Mouse (Mus musculus) kidney, embryonic 14.5 days (tissue): ENCODE measurements around the gene Nanos1. TPM values are rescaled to one million over a fixed set of nuclear protein-coding genes. Genes with fewer than 3 reads are reported as not detected.

ENCODE experiments used
- ATAC-seq: fragments of 200-750 bp; cut with Nextera tagmentation; 2 replicates; pipeline ENCODE4 v1.8.0; 2017; ENCODE audit warnings: moderate number of reproducible peaks, mild to moderate bottlenecking, moderate TSS enrichment, moderate library complexity; ENCODE audit not compliant: low FRiP score, low TSS enrichment
- H3K27ac ChIP-seq: fragments of 300-500 bp; sonication (generic); 2 replicates; pipeline ENCODE4 v1.5.1; 2014; ENCODE audit warnings: low read depth, mild to moderate bottlenecking, low read length, moderate library complexity, mixed read lengths
- H3K27me3 ChIP-seq: fragments of 300-500 bp; sonication (generic); 2 replicates; pipeline ENCODE4 v1.6.1; 2014; ENCODE audit warnings: mild to moderate bottlenecking, low read length; ENCODE audit not compliant: control insufficient read depth, insufficient read depth
- H3K36me3 ChIP-seq: fragments of 300-500 bp; sonication (generic); 2 replicates; pipeline ENCODE4 v1.6.1; 2014; ENCODE audit warnings: low read length, mixed read lengths; ENCODE audit not compliant: control insufficient read depth, insufficient read depth
- H3K4me1 ChIP-seq: fragments of 300-500 bp; sonication (generic); 2 replicates; pipeline ENCODE4 v1.6.1; 2014; ENCODE audit warnings: low read length, mixed read lengths; ENCODE audit not compliant: control insufficient read depth, insufficient read depth
- H3K4me2 ChIP-seq: fragments of 300-500 bp; sonication (generic); replicated peaks from 2 replicates; pipeline ENCODE4 v1.6.1; 2014; ENCODE audit warnings: low read depth, mild to moderate bottlenecking, low read length
- H3K4me3 ChIP-seq: fragments of 300-500 bp; sonication (generic); 2 replicates; pipeline ENCODE4 v1.5.1; 2014; ENCODE audit warnings: mild to moderate bottlenecking, low read length
- H3K9ac ChIP-seq: fragments of 300-500 bp; sonication (generic); 2 replicates; pipeline ENCODE4 v1.6.1; 2014; ENCODE audit warnings: low read depth, mild to moderate bottlenecking, low read length, moderate library complexity
- H3K9me3 ChIP-seq: fragments of 300-500 bp; sonication (generic); 2 replicates; pipeline ENCODE4 v1.6.1; 2016; ENCODE audit warnings: low read length; ENCODE audit not compliant: control insufficient read depth
- WGBS: fragments of 180-500 bp; shearing (Covaris S2); extraction: QIAGEN DNeasy Blood & Tissue Kit; methylation state at CpG from one replicate; pipeline ENCODE4 v1.1.7; 2014; 5-methylcytosine and 5-hydroxymethylcytosine counted together
- microRNA-seq: library from miRNA; unstranded; fragments of <30 nt; microRNA quantifications from one replicate; pipeline ENCODE4, GENCODE M21; 2016
- polyA plus RNA-seq: library from polyadenylated mRNA; unstranded; fragments of >200 nt; fragmentation: Nextera tagmentation; extraction: Ambion mirVana; gene quantifications from 2 replicates; pipeline ENCODE4 v1.2.1, GENCODE M21; 2014

The Nanos1 gene
- polyA plus RNA-seq, 1 experiment from 2014 or later: 1.4 TPM

GRCm38 (mm10) chr19:60797415-60797814 lies 41.6 kb downstream of the Nanos1 start:
- no peaks in the 10 kb centered on the region for H3K36me3 ChIP-seq
- H3K9ac ChIP-seq: no peak overlapping the region
- 93% methylated on average over 2 of the region's 2 CpGs for WGBS
- no peaks in the 10 kb centered on the region for H3K9me3 ChIP-seq
- ATAC-seq: no peak
- no peak overlapping the region for H3K27ac ChIP-seq
- no peak overlapping the region for H3K4me2 ChIP-seq
- H3K27me3 ChIP-seq: no peaks in the 10 kb centered on the region
- no peaks in the 10 kb centered on the region for H3K4me1 ChIP-seq
- H3K4me3 ChIP-seq: no peak overlapping the region

GRCm38 (mm10) chr19:60799867-60800569 lies 44.2 kb downstream of the Nanos1 start:
- Histone ChIP-seq H3K9me3 (no peaks in the 10 kb centered on the region), H3K4me1 (no peaks in the 10 kb centered on the region), H3K36me3 (no peaks in the 10 kb centered on the region), H3K27me3 (no peaks in the 10 kb centered on the region), H3K4me3 (no peak overlapping the region), H3K9ac (no peak overlapping the region), H3K4me2 (no peak overlapping the region), H3K27ac (no peak overlapping the region)
- 81% methylated on average over 7 of the region's 7 CpGs for WGBS
- no peak for ATAC-seq

- no peaks in the 10 kb centered on the region for H3K36me3 ChIP-seq
- 67% methylated on average over 2 of the region's 2 CpGs for WGBS
- ATAC-seq: no peak
Observed at GRCm38 (mm10) chr19:60804903-60805302, 49.1 kb downstream of the Nanos1 start.

More at GRCm38 (mm10) chr19:60804903-60805302, 49.1 kb downstream of the Nanos1 start:
- Histone ChIP-seq H3K27ac (no peak overlapping the region), H3K27me3 (no peaks in the 10 kb centered on the region), H3K4me3 (no peak overlapping the region), H3K9me3 (no peaks in the 10 kb centered on the region), H3K4me2 (no peak overlapping the region), H3K9ac (no peak overlapping the region), H3K4me1 (no peaks in the 10 kb centered on the region)

Small RNA genes lying within 50 kb of the gene (microRNA-seq; reads per million reads assigned to microRNA genes)
- gene mmu-mir-3084-1: not detected

Other genes starting within 250 kb of the Nanos1 start
- 16.6 and 32.7 TPM in 2 replicates for gene Cacul1, start 175.0 kb upstream of the Nanos1 start, polyA plus RNA-seq
- gene Eif3a, start 34.7 kb downstream of the Nanos1 start, polyA plus RNA-seq: 191 and 209 TPM in 2 replicates
- 31.0 and 32.4 TPM in 2 replicates for gene Fam45a, start 55.6 kb downstream of the Nanos1 start, polyA plus RNA-seq
- 8.9 and 11.0 TPM in 2 replicates for gene Sfxn4, start 105.5 kb downstream of the Nanos1 start, polyA plus RNA-seq
- 139 and 145 TPM in 2 replicates for gene Prdx3, start 118.6 kb downstream of the Nanos1 start, polyA plus RNA-seq
- gene Grk5, start 133.8 kb downstream of the Nanos1 start, polyA plus RNA-seq: 2.5 and 3.2 TPM in 2 replicates